Mouse (Mus musculus): ENCODE results near the gene Tlk1. TPM values are rescaled to one million over a fixed set of nuclear protein-coding genes. Genes with fewer than 3 reads are reported as not detected.

The Tlk1 gene
- polyA plus RNA-seq, 1 experiment from 2014 or later: 27.8 TPM

DNA sequence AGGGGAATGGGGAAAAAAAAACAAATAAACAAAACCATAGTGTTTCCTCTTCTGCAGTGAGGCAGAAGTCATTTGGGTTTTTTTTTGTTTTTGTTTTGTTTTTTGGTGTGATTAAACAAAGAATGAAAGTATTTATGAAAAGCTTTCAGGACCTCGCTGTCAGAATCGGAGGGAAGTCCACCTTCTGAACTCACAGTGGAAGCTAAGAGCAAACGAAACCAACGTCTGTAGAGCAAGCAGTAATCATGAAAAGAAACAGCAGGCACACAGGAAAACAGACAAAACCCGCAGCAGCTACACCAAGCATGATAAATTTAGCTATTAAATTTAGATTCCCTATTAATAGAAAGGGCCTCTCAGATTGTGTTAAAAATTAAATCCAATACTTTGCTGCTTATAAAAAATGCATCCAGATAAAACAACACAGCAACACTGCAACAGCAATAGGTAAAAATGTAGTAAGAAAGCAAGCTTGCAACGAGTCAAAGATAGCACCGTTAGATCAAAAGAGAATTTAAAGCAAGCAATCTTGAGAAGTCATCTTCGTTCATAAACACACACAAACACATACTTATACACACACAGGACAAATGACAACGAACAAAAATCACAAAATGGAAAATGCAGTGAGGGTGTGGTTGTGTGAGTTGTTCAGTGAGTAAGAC is 10.2 kb upstream of the Tlk1 start:
- Histone ChIP-seq H3K4me3 (ENCODE audit: low read depth, low read length) (no peak overlapping the region), H3K36me3 (ENCODE audit: control insufficient read depth, insufficient read depth) (no peaks in the 10 kb centered on the region), H3K27me3 (replicated peaks; ENCODE audit: control insufficient read depth, insufficient read depth, low read length) (no peaks in the 10 kb centered on the region), H3K4me2 (replicated peaks; ENCODE audit: low read depth) (peak overlapping the region; percentile 25; the same call in 1 of the 2 replicates), H3K27ac (ENCODE audit: low read depth, low read length) (no peak overlapping the region), H3K4me1 (replicated peaks; ENCODE audit: control insufficient read depth, insufficient read depth, low read length) (0 out of 2 replicates have a peak, but pooled peaks cover 1% of the 10 kb centered on the region), H3K9ac (ENCODE audit: low read depth, low read length) (no peak overlapping the region), H3K9me3 (ENCODE audit: control insufficient read depth) (no peaks in the 10 kb centered on the region)
- WGBS: 49% methylated on average over 9 of the region's 9 CpGs
- no peak for TF ChIP-seq CTCF (IDR thresholded peaks at IDR 0.05; ENCODE audit: low read depth)
- no peak for ATAC-seq

DNA sequence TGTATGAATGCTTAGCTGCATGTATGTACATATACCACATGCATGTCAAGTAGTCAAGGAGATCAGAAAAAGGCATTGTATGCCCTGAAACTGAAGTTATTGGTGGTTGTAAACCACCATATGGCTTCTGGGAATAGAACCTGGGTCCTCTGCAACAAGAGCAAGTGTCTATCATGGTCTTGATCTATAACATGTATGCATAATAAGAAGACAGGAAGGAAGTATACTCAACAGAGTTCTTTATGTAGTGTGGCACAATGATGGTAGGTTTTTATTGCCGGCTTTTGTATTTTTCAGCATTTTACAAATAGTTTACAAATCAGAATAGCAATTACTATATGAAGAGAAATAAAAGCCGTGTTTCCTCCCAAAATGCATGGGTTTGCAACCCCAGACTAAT is 9.7 kb upstream of the Tlk1 start:
- H3K4me2 ChIP-seq (replicated peaks; ENCODE audit: low read depth): no peak overlapping the region
- no peak for TF ChIP-seq CTCF (IDR thresholded peaks at IDR 0.05; ENCODE audit: low read depth)
- H3K4me1 ChIP-seq (replicated peaks; ENCODE audit: control insufficient read depth, insufficient read depth, low read length): 0 out of 2 replicates have a peak, but pooled peaks cover 5% of the 10 kb centered on the region
- H3K9ac ChIP-seq (ENCODE audit: low read depth, low read length): no peak overlapping the region
- WGBS: 75% methylated on average over 2 of the region's 2 CpGs
- no peak for ATAC-seq
- no peaks in the 10 kb centered on the region for H3K27me3 ChIP-seq (replicated peaks; ENCODE audit: control insufficient read depth, insufficient read depth, low read length)
- H3K27ac ChIP-seq (ENCODE audit: low read depth, low read length): no peak overlapping the region
- H3K36me3 ChIP-seq (ENCODE audit: control insufficient read depth, insufficient read depth): no peaks in the 10 kb centered on the region
- no peak overlapping the region for H3K4me3 ChIP-seq (ENCODE audit: low read depth, low read length)
- no peaks in the 10 kb centered on the region for H3K9me3 ChIP-seq (ENCODE audit: control insufficient read depth)

- Histone ChIP-seq H3K9ac (ENCODE audit: low read depth, low read length) (no peak overlapping the region), H3K4me1 (replicated peaks; ENCODE audit: control insufficient read depth, insufficient read depth, low read length) (0 out of 2 replicates have a peak, but pooled peaks cover 5% of the 10 kb centered on the region), H3K36me3 (ENCODE audit: control insufficient read depth, insufficient read depth) (no peaks in the 10 kb centered on the region), H3K27ac (ENCODE audit: low read depth, low read length) (no peak overlapping the region), H3K4me3 (ENCODE audit: low read depth, low read length) (no peak overlapping the region), H3K27me3 (replicated peaks; ENCODE audit: control insufficient read depth, insufficient read depth, low read length) (no peaks in the 10 kb centered on the region), H3K4me2 (replicated peaks; ENCODE audit: low read depth) (no peak overlapping the region), H3K9me3 (ENCODE audit: control insufficient read depth) (no peaks in the 10 kb centered on the region)
- no peak for ATAC-seq
- no peak for TF ChIP-seq CTCF (IDR thresholded peaks at IDR 0.05; ENCODE audit: low read depth)
- WGBS: 43% methylated on average over 1 of the region's 1 CpGs
Measured at GRCm38 (mm10) chr2:70833261-70833660, 7.7 kb upstream of the Tlk1 start.

DNA sequence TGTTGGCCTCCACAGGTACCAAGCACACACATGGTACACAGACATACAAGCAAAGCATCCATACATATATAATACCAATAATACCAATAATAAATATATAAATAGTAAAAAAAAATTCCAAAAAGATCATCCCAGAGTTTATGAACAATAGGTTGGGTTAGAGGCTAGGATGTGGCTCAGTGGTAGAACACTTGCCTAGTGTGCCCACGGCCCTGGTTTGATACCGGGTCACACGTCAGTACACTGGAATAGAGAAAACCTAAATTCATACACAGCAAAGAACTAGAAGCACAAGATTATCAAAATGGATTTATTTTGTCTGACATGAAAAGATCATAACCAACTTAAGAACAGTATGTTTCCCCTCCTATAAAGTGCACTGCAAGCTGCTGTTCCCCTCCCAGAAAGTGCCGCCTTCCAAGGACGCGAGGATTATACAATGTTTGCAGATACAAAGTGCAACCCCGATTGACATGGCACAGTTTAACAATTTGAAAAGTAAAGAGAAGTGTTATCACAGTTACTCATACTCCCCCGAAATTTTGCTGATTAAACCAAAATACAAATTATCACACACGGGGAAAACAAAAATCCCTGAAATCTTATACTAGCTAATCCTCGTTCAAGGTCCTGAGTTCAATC is 6.3 kb upstream of the Tlk1 start:
- H3K9me3 ChIP-seq (ENCODE audit: control insufficient read depth): no peaks in the 10 kb centered on the region
- no peak for TF ChIP-seq CTCF (IDR thresholded peaks at IDR 0.05; ENCODE audit: low read depth)
- H3K4me2 ChIP-seq (replicated peaks; ENCODE audit: low read depth): no peak overlapping the region
- H3K9ac ChIP-seq (ENCODE audit: low read depth, low read length): no peak overlapping the region
- no peaks in the 10 kb centered on the region for H3K36me3 ChIP-seq (ENCODE audit: control insufficient read depth, insufficient read depth)
- 40% methylated on average over 10 of the region's 10 CpGs for WGBS
- ATAC-seq: peak; percentile 76
- 0 out of 2 replicates have a peak, but pooled peaks cover 5% of the 10 kb centered on the region for H3K4me1 ChIP-seq (replicated peaks; ENCODE audit: control insufficient read depth, insufficient read depth, low read length)
- H3K27me3 ChIP-seq (replicated peaks; ENCODE audit: control insufficient read depth, insufficient read depth, low read length): no peaks in the 10 kb centered on the region
- no peak overlapping the region for H3K27ac ChIP-seq (ENCODE audit: low read depth, low read length)
- no peak overlapping the region for H3K4me3 ChIP-seq (ENCODE audit: low read depth, low read length)

DNA sequence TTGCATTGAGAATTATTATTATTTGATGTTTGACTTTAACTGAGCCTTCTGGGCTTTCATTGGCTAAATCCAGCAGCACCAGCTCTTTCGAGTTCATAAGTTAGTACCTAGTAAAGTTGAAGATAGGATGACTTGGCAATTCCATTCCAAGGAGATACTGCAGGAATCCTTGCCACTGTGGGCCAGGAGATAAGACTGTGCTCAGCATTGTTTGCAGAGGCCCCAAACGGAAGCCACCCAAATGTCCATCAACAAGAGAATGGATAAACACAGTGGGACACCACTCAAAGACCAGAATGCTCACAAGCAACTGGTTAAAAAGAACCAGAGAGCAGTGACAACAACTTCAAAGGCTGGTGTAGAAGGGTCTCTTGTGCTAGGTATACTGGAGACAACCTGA is 5.2 kb upstream of the Tlk1 start:
- H3K4me1 ChIP-seq (replicated peaks; ENCODE audit: control insufficient read depth, insufficient read depth, low read length): 0 out of 2 replicates have a peak, but pooled peaks cover 5% of the 10 kb centered on the region
- H3K9ac ChIP-seq (ENCODE audit: low read depth, low read length): no peak overlapping the region
- TF ChIP-seq CTCF (IDR thresholded peaks at IDR 0.05; ENCODE audit: low read depth): no peak
- no peaks in the 10 kb centered on the region for H3K36me3 ChIP-seq (ENCODE audit: control insufficient read depth, insufficient read depth)
- no peak overlapping the region for H3K4me3 ChIP-seq (ENCODE audit: low read depth, low read length)
- 48% methylated on average over 2 of the region's 2 CpGs for WGBS
- ATAC-seq: no peak
- no peak overlapping the region for H3K27ac ChIP-seq (ENCODE audit: low read depth, low read length)
- H3K27me3 ChIP-seq (replicated peaks; ENCODE audit: control insufficient read depth, insufficient read depth, low read length): no peaks in the 10 kb centered on the region
- H3K4me2 ChIP-seq (replicated peaks; ENCODE audit: low read depth): no peak overlapping the region
- no peaks in the 10 kb centered on the region for H3K9me3 ChIP-seq (ENCODE audit: control insufficient read depth)

- 83% methylated on average over 5 of the region's 5 CpGs for WGBS
- TF ChIP-seq CTCF (IDR thresholded peaks at IDR 0.05; ENCODE audit: low read depth): no peak
- ATAC-seq: no peak
- 0 out of 2 replicates have a peak, but pooled peaks cover 5% of the 10 kb centered on the region for H3K4me1 ChIP-seq (replicated peaks; ENCODE audit: control insufficient read depth, insufficient read depth, low read length)
- no peak overlapping the region for H3K4me3 ChIP-seq (ENCODE audit: low read depth, low read length)
- no peaks in the 10 kb centered on the region for H3K36me3 ChIP-seq (ENCODE audit: control insufficient read depth, insufficient read depth)
- H3K9ac ChIP-seq (ENCODE audit: low read depth, low read length): no peak overlapping the region
- no peaks in the 10 kb centered on the region for H3K27me3 ChIP-seq (replicated peaks; ENCODE audit: control insufficient read depth, insufficient read depth, low read length)
- no peaks in the 10 kb centered on the region for H3K9me3 ChIP-seq (ENCODE audit: control insufficient read depth)
- H3K27ac ChIP-seq (ENCODE audit: low read depth, low read length): no peak overlapping the region
- no peak overlapping the region for H3K4me2 ChIP-seq (replicated peaks; ENCODE audit: low read depth)
Measured at GRCm38 (mm10) chr2:70829946-70830610, 4.5 kb upstream of the Tlk1 start.

Measured in intestine, postnatal 0 days (tissue).